Mouse (Mus musculus) ES-E14 (cell line): ENCODE measurements at regions not wholly inside any gene's neighbourhood (a gene's known extent, or its start where the extent isn't known, plus 50 kb on each side); places are given as distances from the start of the nearest gene placed in this dataset.

Experiments used
- CHD2 ChIP-seq: IDR thresholded peaks from 2 replicates; pipeline ENCODE4 v1.6.1; 2014; ENCODE audit warnings: mild to moderate bottlenecking, low read depth, low read length, inconsistent platforms
- HCFC1 ChIP-seq: IDR thresholded peaks from 2 replicates; pipeline ENCODE4 v1.6.1; 2012; ENCODE audit warnings: low read length, inconsistent platforms, borderline replicate concordance; ENCODE audit not compliant: insufficient read depth
- MAFK ChIP-seq: IDR thresholded peaks from 2 replicates; pipeline ENCODE4 v1.6.1; 2014; ENCODE audit warnings: mild to moderate bottlenecking, low read depth, low read length, inconsistent platforms; ENCODE audit not compliant: insufficient read depth
- ZNF384 ChIP-seq: IDR thresholded peaks from 2 replicates; pipeline ENCODE4 v1.6.1; 2012; ENCODE audit warnings: low read depth, low read length, inconsistent platforms

DNA sequence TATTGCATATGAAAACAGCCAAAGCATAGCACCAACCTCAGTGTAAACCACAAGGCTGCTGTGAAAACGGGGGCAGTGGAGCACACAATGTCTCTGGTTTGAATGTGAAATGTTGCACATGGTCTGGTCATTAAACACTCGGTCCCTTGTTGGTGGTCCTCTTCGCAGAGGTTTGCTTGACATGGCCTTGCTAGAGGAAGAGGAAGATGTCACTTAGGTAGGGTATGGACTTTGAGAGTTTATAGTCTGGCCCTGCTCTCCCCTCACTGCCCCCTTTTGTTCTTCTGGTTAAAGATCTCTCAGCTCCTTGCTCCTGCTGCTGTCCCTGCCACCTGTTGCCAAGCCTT, 125.9 kb upstream of the Ift57 start:
- TF ChIP-seq HCFC1 (no peak), ZNF384 (no peak), MAFK (no peak), CHD2 (no peak)
